ENCODE assay signal across 9 mouse cellular contexts in genomic region chr7:73542131-73542853, GRCm38 (mm10). TPM values are rescaled to one million over a fixed set of nuclear protein-coding genes. Genes with fewer than 3 reads are reported as not detected.
DNase-seq lines count a peak whose midpoint lies in the region; ATAC-seq lines count a peak whose summit lies in the region.
"Had no signal": no experiment of that assay in that cellular context is flagged by ENCODE, and none has a peak within 500 bp of the region (broad histone marks: within the 10 kb centered on the region; RNA-seq: fewer than 3 reads in every experiment).

No protein-coding gene starts in this region.

- no peak for ATAC-seq in midbrain, embryonic 16.5 days
- ATAC-seq in liver, embryonic 13.5 days (ENCODE audit: low read depth) = no peak

- peak; percentile 35 for DNase-seq in heart, adult 11 months
- DNase-seq in heart, adult 18-20 months = no peak
- DNase-seq in midbrain, embryonic 10.5 days (ENCODE audit: low spot score) = peak; percentile 10
- DNase-seq in liver, embryonic 13.5 days = no peak
- DNase-seq in yolk sac, embryonic 10.5 days (ENCODE audit: low spot score) = peak; percentile 6
- no peak for DNase-seq in right cerebral cortex, adult 2 months (ENCODE audit: low spot score in 2 of 2)
- no peak for DNase-seq in kidney, postnatal 25 days

- H3K27ac ChIP-seq in midbrain, embryonic 10.5 days (replicated peaks) = 0 out of 2 replicates have a peak overlapping the region, but pooled peaks have one; percentile 97
- no peak overlapping the region for H3K27ac ChIP-seq in midbrain, embryonic 16.5 days (ENCODE audit: low read length)
- peak overlapping the region; percentile 99 for H3K27ac ChIP-seq in liver, embryonic 13.5 days

- H3K9me3 ChIP-seq in midbrain, embryonic 10.5 days (replicated peaks) = no peaks in the 10 kb centered on the region
- no peaks in the 10 kb centered on the region for H3K9me3 ChIP-seq in midbrain, embryonic 16.5 days (replicated peaks; ENCODE audit: control insufficient read depth, low read length, poor library complexity, severe bottlenecking)
- no peaks in the 10 kb centered on the region for H3K9me3 ChIP-seq in liver, embryonic 13.5 days (replicated peaks)

- H3K36me3 ChIP-seq in midbrain, embryonic 10.5 days = peaks cover 52% of the 10 kb centered on the region
- no peaks in the 10 kb centered on the region for H3K36me3 ChIP-seq in midbrain, embryonic 16.5 days (ENCODE audit: control insufficient read depth, insufficient read depth, low read length)
- H3K36me3 ChIP-seq in liver, embryonic 13.5 days = peaks cover 29% of the 10 kb centered on the region

- 80% methylated on average over 7 of the region's 7 CpGs for WGBS in midbrain, embryonic 10.5 days
- 76% methylated on average over 7 of the region's 7 CpGs for WGBS in midbrain, embryonic 16.5 days
- 84% methylated on average over 7 of the region's 7 CpGs for WGBS in liver, embryonic 13.5 days (ENCODE audit: insufficient replicate concordance)

- no peaks in the 10 kb centered on the region for H3K27me3 ChIP-seq in midbrain, embryonic 10.5 days (ENCODE audit: low read depth, poor library complexity, severe bottlenecking)
- H3K27me3 ChIP-seq in midbrain, embryonic 16.5 days (ENCODE audit: control insufficient read depth, insufficient read depth, low read depth, low read length) = no peaks in the 10 kb centered on the region
- no peaks in the 10 kb centered on the region for H3K27me3 ChIP-seq in liver, embryonic 13.5 days
- H3K27me3 ChIP-seq: CH12.LX had no signal

- H3K4me3 ChIP-seq in midbrain, embryonic 10.5 days = peak overlapping the region; percentile 72; the same call in 1 of the 2 replicates
- H3K4me3 ChIP-seq in midbrain, embryonic 16.5 days (ENCODE audit: low read depth, low read length) = no peak overlapping the region
- no peak overlapping the region for H3K4me3 ChIP-seq in liver, embryonic 13.5 days (replicated peaks)

- no peak overlapping the region for H3K4me2 ChIP-seq in midbrain, embryonic 16.5 days (ENCODE audit: low read length)
- H3K4me2 ChIP-seq in liver, embryonic 13.5 days = no peak overlapping the region; the same call in 1 of the 2 replicates

- peaks cover 16% of the 10 kb centered on the region for H3K4me1 ChIP-seq in midbrain, embryonic 10.5 days
- H3K4me1 ChIP-seq in midbrain, embryonic 16.5 days (ENCODE audit: control insufficient read depth, insufficient read depth, low read length) = peaks cover 18% of the 10 kb centered on the region
- peaks cover 21% of the 10 kb centered on the region for H3K4me1 ChIP-seq in liver, embryonic 13.5 days (replicated peaks)

- no peak overlapping the region for H3K9ac ChIP-seq in midbrain, embryonic 16.5 days (ENCODE audit: low read depth, low read length)
- no peak overlapping the region for H3K9ac ChIP-seq in liver, embryonic 13.5 days

RNA-seq across cellular contexts. Expression of gene Chd2, which starts 0.7 kb away (rescaled TPM):
- total RNA-seq in heart, adult 18-20 months (2021) = 10 to 100 TPM; 28.2 to 38.8 TPM
- polyA plus RNA-seq in midbrain, embryonic 10.5 days (2016; fragmentation: Nextera tagmentation; extraction: Ambion mirVana) = 39.6 and 48.3 TPM in 2 replicates
- polyA plus RNA-seq in midbrain, embryonic 16.5 days (2015; fragmentation: Nextera tagmentation; extraction: Ambion mirVana) = 44.8 and 49.0 TPM in 2 replicates
- polyA plus RNA-seq in liver, embryonic 13.5 days (2015; fragmentation: Nextera tagmentation; extraction: Ambion mirVana) = 18.8 and 25.6 TPM in 2 replicates

Comparison
In these comparisons a context has a peak if more than half of its experiments do, and no peak if none do; other contexts are left out.
1. DNase-seq: peak in heart, adult 11 months (single experiment), midbrain, embryonic 10.5 days (single experiment) and yolk sac, embryonic 10.5 days (single experiment); none in heart, adult 18-20 months (0 of 2), liver, embryonic 13.5 days (single experiment), right cerebral cortex, adult 2 months (0 of 2) and kidney, postnatal 25 days (0 of 2).